Mouse (Mus musculus) hindbrain, embryonic 12.5 days (tissue): ENCODE measurements around the gene Angptl4. TPM values are rescaled to one million over a fixed set of nuclear protein-coding genes. Genes with fewer than 3 reads are reported as not detected.

Experiments
- ATAC-seq: fragments of 200-750 bp; cut with Nextera tagmentation; 2 replicates; pipeline ENCODE4 v1.8.0; 2017; ENCODE audit warnings: moderate TSS enrichment; ENCODE audit not compliant: low FRiP score
- H3K27ac ChIP-seq: fragments of 300-500 bp; sonication (generic); 2 replicates; pipeline ENCODE4 v1.5.1; 2016; ENCODE audit warnings: mild to moderate bottlenecking
- H3K27me3 ChIP-seq: fragments of 300-500 bp; sonication (generic); 2 replicates; pipeline ENCODE4 v1.6.1; 2016; ENCODE audit warnings: mild to moderate bottlenecking
- H3K36me3 ChIP-seq: fragments of 300-500 bp; sonication (generic); 2 replicates; pipeline ENCODE4 v1.6.1; 2016; ENCODE audit warnings: mild to moderate bottlenecking
- H3K4me1 ChIP-seq: fragments of 300-500 bp; sonication (generic); 2 replicates; pipeline ENCODE4 v1.6.1; 2016
- H3K4me2 ChIP-seq: fragments of 300-500 bp; sonication (generic); replicated peaks from 2 replicates; pipeline ENCODE4 v1.6.1; 2016; ENCODE audit warnings: mild to moderate bottlenecking
- H3K4me3 ChIP-seq: fragments of 300-500 bp; sonication (generic); 2 replicates; pipeline ENCODE4 v1.5.1; 2016; ENCODE audit warnings: mild to moderate bottlenecking
- H3K9ac ChIP-seq: fragments of 300-500 bp; sonication (generic); 2 replicates; pipeline ENCODE4 v1.6.1; 2016; ENCODE audit warnings: mild to moderate bottlenecking, moderate library complexity
- H3K9me3 ChIP-seq: fragments of 300-500 bp; sonication (generic); replicated peaks from 2 replicates; pipeline ENCODE4 v1.6.1; 2016; ENCODE audit warnings: mild to moderate bottlenecking
- WGBS: fragments of 180-500 bp; shearing (Covaris S2); methylation state at CpG from one replicate; pipeline ENCODE4 v1.1.7; 2016; 5-methylcytosine and 5-hydroxymethylcytosine counted together
- polyA plus RNA-seq: library from polyadenylated mRNA; unstranded; fragments of >200 nt; fragmentation: Nextera tagmentation; extraction: Ambion mirVana; gene quantifications from 2 replicates; pipeline ENCODE4 v1.2.1, GENCODE M21; 2016

Gene Angptl4
- polyA plus RNA-seq, 1 experiment from 2014 or later: 26.8 TPM

GRCm38 (mm10) chr17:33773426-33773825, 8.2 kb downstream of the Angptl4 start:
- Histone ChIP-seq H3K4me3 (no peak overlapping the region), H3K4me2 (no peak overlapping the region), H3K36me3 (no peaks in the 10 kb centered on the region), H3K9ac (no peak overlapping the region), H3K4me1 (peaks cover 1% of the 10 kb centered on the region; the same call in 1 of the 2 replicates), H3K27me3 (no peaks in the 10 kb centered on the region), H3K9me3 (no peaks in the 10 kb centered on the region), H3K27ac (no peak overlapping the region)
- no peak for ATAC-seq
- 82% methylated on average over 6 of the region's 6 CpGs for WGBS

GRCm38 (mm10) chr17:33771617-33772016, 10.0 kb downstream of the Angptl4 start:
- no peak overlapping the region for H3K4me2 ChIP-seq
- no peaks in the 10 kb centered on the region for H3K4me1 ChIP-seq
- no peak overlapping the region for H3K9ac ChIP-seq
- no peak overlapping the region for H3K27ac ChIP-seq
- no peaks in the 10 kb centered on the region for H3K27me3 ChIP-seq
- 94% methylated on average over 4 of the region's 4 CpGs for WGBS
- ATAC-seq: no peak
- H3K9me3 ChIP-seq: no peaks in the 10 kb centered on the region
- no peaks in the 10 kb centered on the region for H3K36me3 ChIP-seq
- H3K4me3 ChIP-seq: no peak overlapping the region

GRCm38 (mm10) chr17:33766389-33766788, 15.2 kb downstream of the Angptl4 start:
- Histone ChIP-seq H3K36me3 (no peaks in the 10 kb centered on the region), H3K4me2 (no peak overlapping the region), H3K9ac (no peak overlapping the region), H3K9me3 (no peaks in the 10 kb centered on the region), H3K27me3 (no peaks in the 10 kb centered on the region), H3K4me3 (no peak overlapping the region), H3K4me1 (no peaks in the 10 kb centered on the region), H3K27ac (no peak overlapping the region)
- no peak for ATAC-seq
- 84% methylated on average over 3 of the region's 3 CpGs for WGBS

GRCm38 (mm10) chr17:33760255-33761165, 21.1 kb downstream of the Angptl4 start, which contains the start of gene Rab11b:
Gene Rab11b, minus strand, starts transcription at chr17:33760530.
- ATAC-seq: peak; percentile 100
- Histone ChIP-seq H3K4me1 (peaks cover 40% of the 10 kb centered on the region), H3K36me3 (0 out of 2 replicates have a peak, but pooled peaks cover 2% of the 10 kb centered on the region)

GRCm38 (mm10) chr17:33759767-33760254, 21.8 kb downstream of the Angptl4 start:
- Histone ChIP-seq H3K27ac (peak overlapping the region; percentile 99), H3K9me3 (no peaks in the 10 kb centered on the region), H3K4me2 (peak overlapping the region; percentile 72), H3K4me1 (peaks cover 45% of the 10 kb centered on the region), H3K36me3 (0 out of 2 replicates have a peak, but pooled peaks cover 2% of the 10 kb centered on the region), H3K9ac (peak overlapping the region; percentile 97), H3K27me3 (no peaks in the 10 kb centered on the region), H3K4me3 (peak overlapping the region; percentile 83)
- WGBS: 0% methylated on average over 32 of the region's 38 CpGs
- peak; percentile 89 for ATAC-seq

More at GRCm38 (mm10) chr17:33760255-33761165, 21.1 kb downstream of the Angptl4 start, which contains the start of gene Rab11b:
- H3K9ac ChIP-seq: peak within 1 kb of the TSS; percentile 97
- peak within 1 kb of the TSS; percentile 72 for H3K4me2 ChIP-seq
- H3K9me3 ChIP-seq: no peaks in the 10 kb centered on the region
- peak within 1 kb of the TSS; percentile 99 for H3K27ac ChIP-seq
- 2% methylated on average over 35 of the region's 35 CpGs for WGBS
- H3K4me3 ChIP-seq: peak within 1 kb of the TSS; percentile 83
- H3K27me3 ChIP-seq: no peaks in the 10 kb centered on the region

GRCm38 (mm10) chr17:33757231-33757630, 24.4 kb downstream of the Angptl4 start:
- Histone ChIP-seq H3K36me3 (peaks cover 10% of the 10 kb centered on the region), H3K4me2 (0 out of 2 replicates have a peak overlapping the region, but pooled peaks have one; percentile 8), H3K4me3 (no peak overlapping the region), H3K9me3 (no peaks in the 10 kb centered on the region), H3K9ac (0 out of 2 replicates have a peak overlapping the region, but pooled peaks have one; percentile 29), H3K27me3 (no peaks in the 10 kb centered on the region), H3K27ac (no peak overlapping the region; the same call in 1 of the 2 replicates), H3K4me1 (peaks cover 54% of the 10 kb centered on the region)
- ATAC-seq: no peak
- WGBS: 88% methylated on average over 4 of the region's 4 CpGs

- Histone ChIP-seq H3K4me3 (no peak overlapping the region), H3K4me2 (no peak overlapping the region), H3K27ac (peak overlapping the region; percentile 3; the same call in 1 of the 2 replicates), H3K27me3 (no peaks in the 10 kb centered on the region), H3K9ac (no peak overlapping the region), H3K36me3 (peaks cover 16% of the 10 kb centered on the region), H3K9me3 (no peaks in the 10 kb centered on the region), H3K4me1 (peaks cover 54% of the 10 kb centered on the region)
- ATAC-seq: no peak
- WGBS: 90% methylated on average over 3 of the region's 3 CpGs
Observed at GRCm38 (mm10) chr17:33756108-33756790, 25.4 kb downstream of the Angptl4 start.

- H3K4me2 ChIP-seq: no peak overlapping the region
- H3K9ac ChIP-seq: no peak overlapping the region
- 85% methylated on average over 10 of the region's 10 CpGs for WGBS
Observed at GRCm38 (mm10) chr17:33755418-33756107, 26.1 kb downstream of the Angptl4 start.

GRCm38 (mm10) chr17:33754656-33755055, 27.0 kb downstream of the Angptl4 start:
- H3K4me1 ChIP-seq: peaks cover 54% of the 10 kb centered on the region
- no peaks in the 10 kb centered on the region for H3K27me3 ChIP-seq
- no peak overlapping the region for H3K9ac ChIP-seq
- H3K36me3 ChIP-seq: peaks cover 21% of the 10 kb centered on the region
- ATAC-seq: no peak
- no peaks in the 10 kb centered on the region for H3K9me3 ChIP-seq
- WGBS: 77% methylated on average over 1 of the region's 1 CpGs
- H3K4me2 ChIP-seq: no peak overlapping the region
- H3K27ac ChIP-seq: no peak overlapping the region
- no peak overlapping the region for H3K4me3 ChIP-seq

More at GRCm38 (mm10) chr17:33755418-33756107, 26.1 kb downstream of the Angptl4 start:
- H3K27ac ChIP-seq: peak overlapping the region; percentile 3; the same call in 1 of the 2 replicates
- no peak overlapping the region for H3K4me3 ChIP-seq
- peaks cover 54% of the 10 kb centered on the region for H3K4me1 ChIP-seq
- ATAC-seq: no peak
- peaks cover 16% of the 10 kb centered on the region for H3K36me3 ChIP-seq
- H3K27me3 ChIP-seq: no peaks in the 10 kb centered on the region
- no peaks in the 10 kb centered on the region for H3K9me3 ChIP-seq

- Histone ChIP-seq H3K4me2 (no peak overlapping the region), H3K36me3 (peaks cover 42% of the 10 kb centered on the region), H3K27ac (no peak overlapping the region), H3K27me3 (no peaks in the 10 kb centered on the region), H3K4me1 (peaks cover 31% of the 10 kb centered on the region), H3K9ac (no peak overlapping the region), H3K4me3 (no peak overlapping the region), H3K9me3 (no peaks in the 10 kb centered on the region)
- ATAC-seq: no peak
- WGBS: 98% methylated on average over 2 of the region's 2 CpGs
Observed at GRCm38 (mm10) chr17:33752297-33752696, 29.3 kb downstream of the Angptl4 start.

- Histone ChIP-seq H3K4me1 (peaks cover 21% of the 10 kb centered on the region), H3K27ac (no peak overlapping the region), H3K27me3 (no peaks in the 10 kb centered on the region), H3K4me3 (no peak overlapping the region), H3K4me2 (no peak overlapping the region), H3K36me3 (peaks cover 43% of the 10 kb centered on the region), H3K9me3 (no peaks in the 10 kb centered on the region), H3K9ac (no peak overlapping the region)
- no peak for ATAC-seq
Observed at GRCm38 (mm10) chr17:33751181-33751580, 30.4 kb downstream of the Angptl4 start.
